Mouse (Mus musculus): ENCODE results near the gene Map7d2. TPM values are rescaled to one million over a fixed set of nuclear protein-coding genes. Genes with fewer than 3 reads are reported as not detected.

Map7d2 gene
- polyA plus RNA-seq, 1 experiment from 2014 or later = 0.96 TPM

DNA sequence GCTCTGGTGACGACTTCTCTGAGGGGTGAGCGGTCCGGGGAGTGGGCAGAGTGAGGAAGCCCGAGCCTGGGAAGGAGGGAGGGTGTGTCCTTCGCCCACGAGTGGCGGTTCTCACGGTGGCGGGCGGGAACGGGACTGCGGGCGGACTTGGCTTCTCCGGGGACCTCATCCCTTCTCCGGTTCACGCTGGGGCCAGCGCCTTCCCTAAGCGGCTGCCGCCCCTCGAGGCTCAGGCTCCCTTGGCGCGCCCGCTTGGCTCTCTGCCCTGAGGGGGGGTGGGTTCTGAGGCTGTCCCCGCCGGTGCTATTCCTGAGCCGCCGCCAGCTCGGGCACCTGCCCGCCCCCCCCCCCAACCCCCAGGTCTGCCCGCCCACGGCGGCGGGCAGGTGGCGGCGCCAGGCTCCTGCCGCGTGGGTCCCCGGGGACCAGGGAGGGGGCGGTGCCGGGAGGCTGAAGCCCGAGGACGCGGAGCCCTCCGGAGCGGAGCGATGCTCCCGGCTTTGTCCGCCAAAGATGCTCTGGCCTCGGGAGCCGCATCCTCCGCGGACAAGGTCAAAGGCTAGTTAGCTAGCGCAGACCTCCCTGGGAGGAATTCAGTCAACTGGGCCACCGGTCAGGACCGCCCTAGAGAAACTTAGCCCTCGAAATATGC lies 118.6 kb downstream of the Map7d2 start:
- peak overlapping the region; percentile 79 for H3K27ac ChIP-seq (ENCODE audit: low read length)
- H3K36me3 ChIP-seq (ENCODE audit: control insufficient read depth, insufficient read depth) = no peaks in the 10 kb centered on the region
- ATAC-seq (replicated peaks; ENCODE audit: extremely low read depth, insufficient read depth, low FRiP score) = peak; percentile 42
- H3K4me1 ChIP-seq (ENCODE audit: control insufficient read depth, insufficient read depth, low read length) = no peaks in the 10 kb centered on the region
- peak overlapping the region; percentile 63 for H3K4me2 ChIP-seq (ENCODE audit: low read depth, low read length)
- no peaks in the 10 kb centered on the region for H3K27me3 ChIP-seq (ENCODE audit: control insufficient read depth, insufficient read depth, low read length)
- H3K4me3 ChIP-seq (ENCODE audit: low read length) = peak overlapping the region; percentile 73
- H3K9me3 ChIP-seq (replicated peaks; ENCODE audit: control insufficient read depth, low read length) = no peaks in the 10 kb centered on the region
- peak overlapping the region; percentile 76 for H3K9ac ChIP-seq (ENCODE audit: low read length)
- WGBS = 24% methylated on average over 30 of the region's 56 CpGs

- H3K36me3 ChIP-seq (ENCODE audit: control insufficient read depth, insufficient read depth) = no peaks in the 10 kb centered on the region
- no peak overlapping the region for H3K4me2 ChIP-seq (ENCODE audit: low read depth, low read length)
- ATAC-seq (replicated peaks; ENCODE audit: extremely low read depth, insufficient read depth, low FRiP score) = no peak
- no peak overlapping the region for H3K9ac ChIP-seq (ENCODE audit: low read length)
- no peaks in the 10 kb centered on the region for H3K27me3 ChIP-seq (ENCODE audit: control insufficient read depth, insufficient read depth, low read length)
- H3K4me1 ChIP-seq (ENCODE audit: control insufficient read depth, insufficient read depth, low read length) = no peaks in the 10 kb centered on the region
- WGBS = 83% methylated on average over 18 of the region's 18 CpGs
- no peaks in the 10 kb centered on the region for H3K9me3 ChIP-seq (replicated peaks; ENCODE audit: control insufficient read depth, low read length)
- H3K4me3 ChIP-seq (ENCODE audit: low read length) = no peak overlapping the region
- H3K27ac ChIP-seq (ENCODE audit: low read length) = no peak overlapping the region
Measured at GRCm38 (mm10) chrX:159541936-159542335, 127.6 kb downstream of the Map7d2 start.

DNA sequence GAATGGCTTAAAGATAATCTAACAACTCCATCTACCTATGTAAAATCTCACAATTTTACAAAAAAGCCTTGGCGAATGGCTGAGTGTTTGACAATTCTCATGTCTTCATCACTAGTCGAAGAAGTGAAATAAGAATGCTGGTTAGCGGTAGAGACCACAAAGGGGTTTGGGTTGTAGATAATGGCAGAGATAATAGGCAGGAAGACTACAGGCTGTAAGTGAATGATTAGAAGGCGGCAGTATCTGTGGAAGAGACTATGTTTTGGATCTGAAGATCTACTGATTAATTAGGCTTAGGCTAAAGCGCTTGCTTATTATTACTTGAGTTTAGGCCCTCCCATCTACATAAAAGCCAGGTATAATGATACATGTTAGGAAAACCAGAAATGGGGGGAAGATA lies 132.7 kb downstream of the Map7d2 start:
- 84% methylated on average over 5 of the region's 5 CpGs for WGBS

More for the DNA sequence above, 132.7 kb downstream of the Map7d2 start:
- Histone ChIP-seq H3K4me1 (ENCODE audit: control insufficient read depth, insufficient read depth, low read length) (no peaks in the 10 kb centered on the region), H3K4me2 (ENCODE audit: low read depth, low read length) (no peak overlapping the region), H3K4me3 (ENCODE audit: low read length) (no peak overlapping the region), H3K27ac (ENCODE audit: low read length) (no peak overlapping the region), H3K9ac (ENCODE audit: low read length) (no peak overlapping the region), H3K36me3 (ENCODE audit: control insufficient read depth, insufficient read depth) (0 out of 2 replicates have a peak, but pooled peaks cover 3% of the 10 kb centered on the region), H3K9me3 (replicated peaks; ENCODE audit: control insufficient read depth, low read length) (no peaks in the 10 kb centered on the region), H3K27me3 (ENCODE audit: control insufficient read depth, insufficient read depth, low read length) (no peaks in the 10 kb centered on the region)
- no peak for ATAC-seq (replicated peaks; ENCODE audit: extremely low read depth, insufficient read depth, low FRiP score)

Other genes starting within 250 kb of the Map7d2 start
- 5.5 and 5.7 TPM in 2 replicates for gene Rps6ka3, start 204.3 kb upstream of the Map7d2 start, polyA plus RNA-seq (2015; fragmentation: Nextera tagmentation; extraction: Ambion mirVana)
- gene Eif1ax, start 42.4 kb upstream of the Map7d2 start, polyA plus RNA-seq (2015; fragmentation: Nextera tagmentation; extraction: Ambion mirVana) = 92.6 and 93.7 TPM in 2 replicates
- 10.7 and 11.8 TPM in 2 replicates for gene Bclaf3, start 112.1 kb downstream of the Map7d2 start, polyA plus RNA-seq (2015; fragmentation: Nextera tagmentation; extraction: Ambion mirVana)
- 163 and 166 TPM in 2 replicates for gene Sh3kbp1, start 212.7 kb downstream of the Map7d2 start, polyA plus RNA-seq (2015; fragmentation: Nextera tagmentation; extraction: Ambion mirVana)